Mouse (Mus musculus) MEL (cell line): ENCODE measurements around the gene Tmc4. TPM values are rescaled to one million over a fixed set of nuclear protein-coding genes. Genes with fewer than 3 reads are reported as not detected.
A peak's percentile ranks its signal among the peaks of the same experiment; 100 is the strongest.

Source experiments
- DNase-seq: peaks from one replicate; pipeline ENCODE4 v3.0.0; 2011; ENCODE audit warnings: low read depth, low spot score
- H3K27ac ChIP-seq: 2 replicates; pipeline ENCODE4 v1.5.1; 2012; ENCODE audit warnings: low read depth, mild to moderate bottlenecking, control low read depth, low read length, moderate library complexity; ENCODE audit not compliant: control insufficient read depth
- H3K27me3 ChIP-seq, 2 experiments: fragments of 150-350 bp in 1 of 2; sonication (generic) in 1 of 2; 2 replicates each; pipeline ENCODE4 v1.6.1; 2012; ENCODE audit warnings: low read length in 2 of 2, mild to moderate bottlenecking in 2 of 2, improper control_type of control experiment in 1 of 2, moderate library complexity in 1 of 2; ENCODE audit not compliant: insufficient read depth in 2 of 2, control insufficient read depth in 1 of 2
- H3K36me3 ChIP-seq, 2 experiments: 2 replicates each; pipeline ENCODE4 v1.6.1; 2012 to 2014; ENCODE audit warnings: low read length in 2 of 2, improper control_type of control experiment in 1 of 2, inconsistent platforms in 1 of 2, mild to moderate bottlenecking in 1 of 2; ENCODE audit not compliant: insufficient read depth in 2 of 2, control insufficient read depth in 1 of 2
- H3K4me1 ChIP-seq, 2 experiments: fragments of 150-350 bp in 1 of 2; sonication (generic) in 1 of 2; 2 replicates each; pipeline ENCODE4 v1.6.1; 2012; ENCODE audit warnings: low read length in 2 of 2, improper control_type of control experiment in 1 of 2, mild to moderate bottlenecking in 1 of 2; ENCODE audit not compliant: insufficient read depth in 2 of 2, control insufficient read depth in 1 of 2
- H3K4me3 ChIP-seq, 2 experiments: fragments of 150-350 bp in 1 of 2; sonication (generic) in 1 of 2; 2 replicates each; pipeline ENCODE4 v1.5.1; 2012; ENCODE audit warnings: low read depth in 2 of 2, low read length in 2 of 2, mild to moderate bottlenecking in 2 of 2, moderate library complexity in 2 of 2, control low read depth in 1 of 2, improper control_type of control experiment in 1 of 2; ENCODE audit not compliant: control insufficient read depth in 1 of 2, insufficient read depth in 1 of 2
- H3K79me2 ChIP-seq: 2 replicates; pipeline ENCODE4 v1.6.1; 2012; ENCODE audit warnings: mild to moderate bottlenecking, low read length, moderate library complexity; ENCODE audit not compliant: control insufficient read depth, poor library complexity, insufficient read depth
- H3K9ac ChIP-seq: 2 replicates; pipeline ENCODE4 v1.6.1; 2012; ENCODE audit warnings: low read depth, mild to moderate bottlenecking, control low read depth, low read length, moderate library complexity; ENCODE audit not compliant: control insufficient read depth, poor library complexity, severe bottlenecking
- H3K9me3 ChIP-seq: fragments of 150-350 bp; sonication (generic); replicated peaks from 2 replicates; pipeline ENCODE4 v1.6.1; 2012; ENCODE audit warnings: mild to moderate bottlenecking, low read length, improper control_type of control experiment, moderate library complexity; ENCODE audit not compliant: insufficient read depth
- BHLHE40 ChIP-seq: IDR thresholded peaks from 2 replicates; pipeline ENCODE4 v1.6.1; 2012; ENCODE audit warnings: low read depth, mild to moderate bottlenecking, inconsistent platforms, low read length, improper control_type of control experiment, borderline replicate concordance
- E2F4 ChIP-seq: IDR thresholded peaks from 2 replicates; pipeline ENCODE4 v1.6.1; 2011; ENCODE audit warnings: low read depth, low read length, improper control_type of control experiment, borderline replicate concordance
- ELF1 ChIP-seq: IDR thresholded peaks from 2 replicates; pipeline ENCODE4 v1.6.1; 2014; ENCODE audit warnings: low read depth, mild to moderate bottlenecking, inconsistent platforms, low read length, improper control_type of control experiment, moderate library complexity
- EP300 ChIP-seq, 2 experiments: IDR thresholded peaks; 2 replicates each; pipeline ENCODE4 v1.6.1; 2011; ENCODE audit warnings: improper control_type of control experiment in 2 of 2, low read length in 2 of 2, low read depth in 1 of 2, mild to moderate bottlenecking in 1 of 2
- ETS1 ChIP-seq: IDR thresholded peaks from 2 replicates; pipeline ENCODE4 v1.6.1; 2012; ENCODE audit warnings: low read depth, mild to moderate bottlenecking, inconsistent platforms, low read length, improper control_type of control experiment, moderate library complexity
- GABPA ChIP-seq: IDR thresholded peaks from 2 replicates; pipeline ENCODE4 v1.6.1; 2012; ENCODE audit warnings: low read depth, mild to moderate bottlenecking, inconsistent platforms, low read length, improper control_type of control experiment, moderate library complexity
- HCFC1 ChIP-seq: IDR thresholded peaks from 2 replicates; pipeline ENCODE4 v1.6.1; 2012; ENCODE audit warnings: low read depth, mild to moderate bottlenecking, inconsistent platforms, low read length, improper control_type of control experiment, moderate library complexity
- KAT2A ChIP-seq: conservative IDR thresholded peaks from 2 replicates; pipeline ENCODE4 v1.6.1; 2012; ENCODE audit warnings: low read depth, low read length, improper control_type of control experiment, inconsistent platforms
- MAFK ChIP-seq: IDR thresholded peaks from 2 replicates; pipeline ENCODE4 v1.6.1; 2011; ENCODE audit warnings: low read depth, mild to moderate bottlenecking, low read length, improper control_type of control experiment, borderline replicate concordance
- MAX ChIP-seq: IDR thresholded peaks from 2 replicates; pipeline ENCODE4 v1.6.1; 2011; ENCODE audit warnings: low read length, improper control_type of control experiment
- MAZ ChIP-seq: IDR thresholded peaks from 2 replicates; pipeline ENCODE4 v1.6.1; 2012; ENCODE audit warnings: low read depth, mild to moderate bottlenecking, inconsistent platforms, low read length, improper control_type of control experiment
- MEF2A ChIP-seq: IDR thresholded peaks from 2 replicates; pipeline ENCODE4 v1.6.1; 2014; ENCODE audit warnings: low read depth, mild to moderate bottlenecking, inconsistent platforms, low read length, improper control_type of control experiment; ENCODE audit not compliant: poor library complexity, insufficient replicate concordance, severe bottlenecking; ENCODE audit errors: extremely low read depth
- MXI1 ChIP-seq: IDR thresholded peaks from 2 replicates; pipeline ENCODE4 v1.6.1; 2011; ENCODE audit warnings: mild to moderate bottlenecking, low read depth, low read length, improper control_type of control experiment
- MYB ChIP-seq: IDR thresholded peaks from 2 replicates; pipeline ENCODE4 v1.6.1; 2011; ENCODE audit warnings: mild to moderate bottlenecking, low read depth, low read length, improper control_type of control experiment
- MYC ChIP-seq: IDR thresholded peaks from 2 replicates; pipeline ENCODE4 v1.6.1; 2011; ENCODE audit warnings: low read depth, mild to moderate bottlenecking, low read length, improper control_type of control experiment, moderate library complexity
- POLR2A ChIP-seq, 2 experiments: IDR thresholded peaks; 2 replicates each; pipeline ENCODE4 v1.6.1; 2011 to 2012; ENCODE audit warnings: low read length in 2 of 2, mild to moderate bottlenecking in 2 of 2, control low read depth in 1 of 2, improper control_type of control experiment in 1 of 2, low read depth in 1 of 2, moderate library complexity in 1 of 2; ENCODE audit not compliant: control insufficient read depth in 1 of 2, insufficient read depth in 1 of 2, poor library complexity in 1 of 2
- POLR2AphosphoS5 ChIP-seq: IDR thresholded peaks from 2 replicates; pipeline ENCODE4 v1.6.1; 2012; ENCODE audit warnings: low read depth, borderline replicate concordance, mild to moderate bottlenecking, inconsistent platforms, low read length, moderate library complexity, mixed read lengths
- RAD21 ChIP-seq: IDR thresholded peaks from 2 replicates; pipeline ENCODE4 v1.6.1; 2011; ENCODE audit warnings: mild to moderate bottlenecking, low read depth, low read length, improper control_type of control experiment
- RCOR1 ChIP-seq: IDR thresholded peaks from 2 replicates; pipeline ENCODE4 v1.6.1; 2012; ENCODE audit warnings: low read depth, mild to moderate bottlenecking, inconsistent platforms, low read length, improper control_type of control experiment
- SIN3A ChIP-seq: IDR thresholded peaks from 2 replicates; pipeline ENCODE4 v1.6.1; 2012; ENCODE audit warnings: low read length, improper control_type of control experiment, inconsistent platforms
- TAL1 ChIP-seq: IDR thresholded peaks from 2 replicates; pipeline ENCODE4 v1.6.1; 2012; ENCODE audit warnings: mild to moderate bottlenecking, inconsistent platforms, low read length, moderate library complexity, mixed read lengths
- TBP ChIP-seq: IDR thresholded peaks from 2 replicates; pipeline ENCODE4 v1.8.0; 2011; ENCODE audit warnings: low read depth, low read length, improper control_type of control experiment
- TCF12 ChIP-seq: IDR thresholded peaks from 2 replicates; pipeline ENCODE4 v1.6.1; 2014; ENCODE audit warnings: low read depth, mild to moderate bottlenecking, inconsistent platforms, low read length, improper control_type of control experiment, moderate library complexity
- UBTF ChIP-seq: IDR thresholded peaks from 2 replicates; pipeline ENCODE4 v1.6.1; 2012; ENCODE audit warnings: low read depth, mild to moderate bottlenecking, inconsistent platforms, low read length, improper control_type of control experiment, moderate library complexity, borderline replicate concordance; ENCODE audit not compliant: insufficient read depth
- USF1 ChIP-seq: IDR thresholded peaks from 2 replicates; pipeline ENCODE4 v1.6.1; 2014; ENCODE audit warnings: low read depth, mild to moderate bottlenecking, inconsistent platforms, low read length, improper control_type of control experiment, moderate library complexity
- USF2 ChIP-seq, 2 experiments: IDR thresholded peaks; 2 replicates each; pipeline ENCODE4 v1.6.1; 2011 to 2012; ENCODE audit warnings: improper control_type of control experiment in 2 of 2, low read length in 2 of 2, borderline replicate concordance in 1 of 2, inconsistent platforms in 1 of 2, low read depth in 1 of 2, mild to moderate bottlenecking in 1 of 2; ENCODE audit not compliant: insufficient read depth in 1 of 2
- ZC3H11A ChIP-seq: IDR thresholded peaks from 2 replicates; pipeline ENCODE4 v1.6.1; 2012; ENCODE audit warnings: low read depth, mild to moderate bottlenecking, inconsistent platforms, low read length, improper control_type of control experiment
- ZKSCAN1 ChIP-seq: IDR thresholded peaks from 2 replicates; pipeline ENCODE4 v1.6.1; 2012; ENCODE audit warnings: low read depth, mild to moderate bottlenecking, inconsistent platforms, low read length, improper control_type of control experiment, moderate library complexity
- ZMIZ1 ChIP-seq: IDR thresholded peaks from 2 replicates; pipeline ENCODE4 v1.6.1; 2012; ENCODE audit warnings: low read depth, mild to moderate bottlenecking, inconsistent platforms, low read length, improper control_type of control experiment, moderate library complexity
- ZNF384 ChIP-seq: IDR thresholded peaks from 2 replicates; pipeline ENCODE4 v1.6.1; 2012; ENCODE audit warnings: low read depth, mild to moderate bottlenecking, inconsistent platforms, low read length, improper control_type of control experiment
- polyA plus RNA-seq, 2 experiments: library from polyadenylated mRNA; stranded (reverse) in 1 of 2; unstranded in 1 of 2; fragments of >175 nt in 1 of 2; fragments of >200 nt in 1 of 2; gene quantifications; 2 replicates each; pipeline versions ENCODE4 v1.2.1 to v1.2.4; 2012; ENCODE audit warnings: low replicate concordance in 2 of 2, low read depth in 1 of 2; ENCODE audit not compliant: insufficient read length in 2 of 2, insufficient read depth in 1 of 2, missing spikeins in 1 of 2
- total RNA-seq: library from RNA; depleted of rRNA; stranded (reverse); fragments of 300-350 nt; gene quantifications from 2 replicates; pipeline ENCODE4 v1.2.3, GENCODE M21; 2012

The Tmc4 gene
- total and polyA plus RNA-seq, 3 experiments, result 2.7 to 16.8 TPM; not detected in 1

DNA sequence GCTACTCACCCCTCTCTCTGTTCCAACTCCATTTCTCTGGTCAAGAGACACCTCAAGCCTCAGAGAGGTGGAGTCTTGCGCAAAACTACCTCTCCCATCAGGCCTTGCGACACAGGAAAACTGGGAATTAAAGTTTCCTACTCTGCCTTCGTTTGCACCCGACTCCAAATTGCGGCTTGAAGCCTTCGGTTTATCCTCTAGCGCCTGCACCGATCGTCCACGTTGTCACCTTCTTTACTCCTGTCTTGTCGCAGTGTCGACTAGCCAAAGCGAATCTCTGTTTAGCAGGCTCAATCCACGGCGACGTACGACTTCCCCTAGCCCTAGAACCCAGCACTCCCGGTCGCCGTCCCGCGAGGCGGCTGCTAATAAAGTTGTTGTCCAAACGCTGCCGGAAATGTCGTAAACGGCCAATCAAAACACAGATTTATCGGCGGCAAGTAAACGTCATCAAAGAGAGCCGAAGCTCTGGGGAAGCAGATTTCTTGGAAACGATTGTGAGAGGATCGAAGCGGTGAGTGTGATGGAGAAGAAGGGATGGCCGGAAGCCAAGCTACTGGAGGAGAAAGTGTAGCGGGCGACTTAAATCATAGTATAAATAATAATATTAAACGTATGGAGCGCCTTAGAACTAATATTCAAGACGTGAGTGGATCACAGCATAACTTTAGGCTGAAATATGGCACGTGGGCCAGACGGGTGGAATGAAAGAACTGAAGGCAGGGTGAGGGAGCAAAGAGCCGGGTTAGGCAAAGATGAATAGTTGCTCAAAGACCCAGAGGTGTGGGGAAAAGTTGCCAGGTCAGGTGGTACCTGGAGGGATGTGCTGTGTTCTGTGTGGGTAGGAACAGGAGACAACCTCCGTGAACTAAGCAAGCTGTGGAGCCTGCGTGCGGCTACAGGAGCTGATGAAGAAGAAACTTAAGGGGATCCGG lies 47.5 kb downstream of the Tmc4 start, which contains the start of the genes Tfpt and Prpf31 (continued):
- TF ChIP-seq ZNF384 (no peak), BHLHE40 (no peak), POLR2AphosphoS5 (no peak), GABPA (no peak), MXI1 (peak; percentile 97), ETS1 (no peak; the same call in 1 of the 2 replicates), RAD21 (no peak), EP300 (IDR thresholded peaks at IDR 0.05; ENCODE audit: low read depth in 1 of 2, low read length in 2 of 2) (no peak), MYB (no peak), ELF1 (peak; percentile 87), MYC (peak; percentile 91), ZC3H11A (no peak), TBP (peak; percentile 79; the same call in 1 of the 2 replicates), UBTF (no peak), ZMIZ1 (no peak), SIN3A (peak; percentile 99), MAX (peak; percentile 79), HCFC1 (peak; percentile 96), ZKSCAN1 (no peak), TAL1 (no peak), E2F4 (no peak)

DNA sequence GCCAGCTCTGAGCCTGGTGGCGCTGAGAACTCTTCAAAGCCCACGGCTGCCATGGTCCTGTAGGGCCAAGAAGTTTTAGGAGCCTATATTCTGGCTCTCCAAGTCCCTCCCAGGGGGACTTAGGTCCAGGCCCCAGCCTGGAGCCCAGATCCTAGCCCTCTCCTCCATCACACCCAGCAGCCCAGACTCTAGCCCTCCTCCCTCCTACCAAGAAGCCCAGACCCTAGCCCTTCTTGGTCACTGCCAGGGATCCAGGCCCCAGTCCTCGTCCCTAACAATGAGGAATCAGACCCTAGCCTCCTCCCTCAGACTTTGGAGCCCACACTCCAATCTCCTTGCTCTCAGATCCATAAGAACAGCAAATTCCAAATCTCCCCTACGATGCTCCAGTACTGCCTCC lies 48.3 kb downstream of the Tmc4 start:
- no peak for DNase-seq
- no peak for TF ChIP-seq POLR2AphosphoS5
- TF ChIP-seq KAT2A, result no peak
- TF ChIP-seq USF1, result no peak
- TF ChIP-seq TCF12, result no peak
- no peak for TF ChIP-seq ZC3H11A
- no peak for TF ChIP-seq RCOR1
- no peak for TF ChIP-seq USF2 (IDR thresholded peaks at IDR 0.05; ENCODE audit: borderline replicate concordance in 1 of 2, insufficient read depth in 1 of 2, low read depth in 1 of 2, low read length in 2 of 2)
- TF ChIP-seq MEF2A, result no peak
- no peak for TF ChIP-seq GABPA
- no peak for TF ChIP-seq MAFK
- TF ChIP-seq POLR2A (IDR thresholded peaks at IDR 0.05; ENCODE audit: control insufficient read depth in 1 of 2, insufficient read depth in 1 of 2, low read depth in 1 of 2, low read length in 2 of 2, poor library complexity in 1 of 2), result no peak
- TF ChIP-seq ZKSCAN1, result no peak
- no peak for TF ChIP-seq MAZ
- TF ChIP-seq BHLHE40, result no peak
- no peak for TF ChIP-seq HCFC1
- TF ChIP-seq TAL1, result no peak
- TF ChIP-seq, all 39 proteins: peak for 0
- peaks cover 0 to 6% of the 10 kb centered on the region in 2 experiments; a peak in 2 of 4 replicates for H3K36me3 ChIP-seq

More for the DNA sequence above, 48.3 kb downstream of the Tmc4 start:
- peak overlapping the region; percentile 67 to 98 for H3K4me3 ChIP-seq
- 0 out of 2 replicates have a peak overlapping the region, but pooled peaks have one; percentile 5 for H3K27ac ChIP-seq
- no peaks in the 10 kb centered on the region for H3K9me3 ChIP-seq
- peak overlapping the region; percentile 93 for H3K9ac ChIP-seq
- H3K4me1 ChIP-seq, result peaks cover 0 to 9% of the 10 kb centered on the region in 2 experiments; a peak in 2 of 4 replicates
- H3K79me2 ChIP-seq, result peaks cover 31% of the 10 kb centered on the region
- H3K27me3 ChIP-seq, result no peaks in the 10 kb centered on the region
